Mouse (Mus musculus) cortical plate, adult 2 months (tissue): ENCODE results near the gene Ndufb10.

Source experiments
- CTCF ChIP-seq: fragments of 200-500 bp; IDR thresholded peaks from 2 replicates; pipeline ENCODE4 v1.5.1; 2011; ENCODE audit warnings: mild to moderate bottlenecking, control low read depth, low read length; ENCODE audit not compliant: insufficient read depth; ENCODE audit errors: extremely low read depth
- POLR2A ChIP-seq: fragments of 200-500 bp; IDR thresholded peaks from 2 replicates; pipeline ENCODE4 v1.6.1; 2011; ENCODE audit warnings: mild to moderate bottlenecking, low read length, control low read depth; ENCODE audit not compliant: insufficient read depth; ENCODE audit errors: extremely low read depth

GRCm38 (mm10) chr17:24735446-24735845 is 11.2 kb upstream of the Ndufb10 start:
- TF ChIP-seq CTCF (no peak), POLR2A (no peak)
